Mouse (Mus musculus): Measurements from ENCODE around the gene Rbms3.

Rbms3 gene

DNA sequence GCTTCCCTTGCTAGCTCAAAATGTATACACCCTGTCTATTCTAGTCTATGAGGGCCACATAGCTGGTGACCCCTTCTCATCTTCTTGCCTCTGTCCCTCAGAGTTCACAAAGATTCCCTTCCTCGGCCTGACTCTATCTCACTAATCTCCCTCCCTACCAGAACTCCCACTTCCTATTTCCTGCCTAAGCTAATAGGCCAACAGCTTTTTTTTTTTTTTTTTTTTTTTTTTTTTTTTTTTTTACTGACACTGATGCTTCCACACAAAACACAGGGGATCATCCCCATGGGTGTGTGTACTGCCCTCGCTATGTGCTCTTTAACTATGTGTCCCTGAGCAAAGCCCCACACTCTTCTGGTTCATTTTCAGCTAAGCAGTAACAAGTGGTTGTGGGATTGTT lies 1060.0 kb downstream of the Rbms3 start:
- DNase-seq, result no peak

DNA sequence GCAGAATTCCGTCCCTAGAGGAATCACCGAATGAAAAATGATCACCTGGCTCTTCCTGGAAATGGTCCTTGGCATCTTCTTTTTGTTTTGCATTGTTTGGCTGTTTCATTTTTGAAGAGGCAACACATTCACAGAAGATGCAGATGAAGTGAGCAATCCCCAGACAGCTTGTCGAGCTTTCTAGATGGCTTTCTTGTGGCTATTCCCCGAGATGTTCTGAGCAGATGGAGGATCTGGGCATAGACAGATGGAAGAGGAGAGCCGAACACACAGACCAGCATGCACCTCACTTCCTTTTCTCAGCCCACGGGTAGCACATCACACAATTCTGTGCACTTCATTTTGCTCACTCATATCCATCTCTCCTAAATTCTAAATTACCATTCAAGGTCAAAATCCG lies 1063.0 kb downstream of the Rbms3 start:
- no peak for DNase-seq

DNA sequence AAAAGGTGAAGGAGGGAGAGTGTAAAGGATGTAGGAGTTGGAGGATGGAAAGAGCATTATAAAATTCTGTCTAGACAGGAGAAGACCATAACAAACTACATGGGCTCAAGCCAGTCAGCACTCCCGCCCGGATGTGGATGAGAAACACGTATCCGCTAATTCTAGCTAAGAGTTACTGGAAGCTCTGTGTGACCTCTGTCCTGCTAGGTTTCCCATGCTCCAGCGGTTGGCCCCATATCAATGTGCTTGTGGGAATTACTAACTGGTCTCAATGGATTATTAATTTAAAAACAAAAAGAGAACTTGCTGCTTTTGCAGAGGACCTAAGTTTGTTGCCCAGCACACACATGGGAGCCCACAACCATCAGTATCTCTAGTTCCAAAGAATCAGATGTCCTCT lies 1071.9 kb downstream of the Rbms3 start:
- no peak for DNase-seq

DNA sequence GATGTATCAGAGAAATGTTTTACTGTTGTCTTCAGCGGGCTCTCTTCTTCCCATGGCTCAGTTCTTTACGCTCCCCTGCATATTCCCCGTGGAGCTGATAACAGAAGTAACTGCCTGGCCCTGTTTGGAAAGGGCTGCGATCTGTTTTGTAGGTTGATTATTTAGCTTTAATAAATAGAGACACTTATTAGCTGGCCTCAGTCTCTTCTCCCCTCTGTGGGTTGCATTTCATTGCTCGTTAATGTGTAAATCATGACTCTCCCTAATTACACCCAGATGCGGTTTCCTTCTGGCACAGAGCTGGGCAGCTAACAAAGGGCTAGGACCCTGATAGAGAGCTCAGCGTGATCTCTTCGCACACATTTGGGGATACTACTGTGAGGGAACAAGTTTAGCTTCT lies 1073.1 kb downstream of the Rbms3 start:
- DNase-seq, result no peak

DNA sequence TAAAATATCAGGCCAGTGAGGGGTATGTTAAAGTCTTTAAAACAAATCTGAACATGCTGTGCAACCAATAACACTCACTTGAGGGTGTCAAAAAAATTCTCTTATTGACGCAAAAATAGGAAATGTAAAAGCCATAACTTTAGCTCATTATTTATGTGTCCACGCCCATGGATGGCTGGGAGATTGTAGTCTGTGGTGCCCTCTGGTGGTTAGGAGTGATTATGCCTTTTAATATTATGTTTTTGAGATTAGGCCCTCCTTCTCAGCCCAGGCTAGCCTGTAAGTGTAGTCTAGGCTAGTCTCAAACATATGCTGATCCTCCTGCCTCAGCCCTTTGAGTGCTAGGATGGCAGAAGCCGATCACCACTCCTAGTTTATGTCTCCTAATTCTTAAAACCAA lies 1076.5 kb downstream of the Rbms3 start:
- peak in 1 of 2 experiments; percentile 18 for DNase-seq

DNA sequence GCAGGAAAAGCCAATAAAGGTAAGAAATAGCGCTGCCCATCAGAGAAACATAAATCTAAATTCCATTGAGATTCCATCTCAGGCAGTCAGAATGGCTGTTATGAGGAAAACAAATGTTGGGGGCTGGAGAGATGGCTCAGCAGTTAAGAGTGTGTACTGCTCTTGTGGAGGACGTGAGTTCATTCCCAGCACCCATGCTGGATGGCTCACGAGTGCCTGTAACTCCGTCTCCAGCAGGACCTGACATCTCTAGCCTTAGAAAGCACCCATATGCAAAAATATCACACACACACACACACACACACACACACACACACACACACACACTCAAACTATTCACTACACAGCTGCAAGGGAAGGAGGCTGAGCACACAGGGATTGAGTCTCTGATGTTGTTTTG lies 1083.6 kb downstream of the Rbms3 start:
- no peak for DNase-seq

DNA sequence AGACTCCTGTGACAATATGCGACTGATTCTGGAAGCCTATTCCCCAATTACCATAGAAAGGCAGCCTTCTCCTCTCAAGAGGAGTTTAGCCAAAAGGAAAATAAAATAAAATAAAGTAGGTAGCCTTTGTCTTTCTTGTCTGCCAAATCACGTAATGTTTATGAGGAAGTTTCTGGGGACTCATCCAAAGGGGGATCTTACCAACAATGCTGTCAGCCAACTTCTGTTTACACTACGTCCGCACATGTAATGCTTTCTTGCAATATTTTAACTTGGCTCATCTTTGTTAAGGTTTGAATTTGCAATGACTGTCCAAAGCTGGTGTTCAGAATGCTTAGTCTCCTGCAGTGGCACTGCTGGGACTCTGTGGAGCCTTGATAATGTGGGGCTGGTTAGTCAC lies 1086.9 kb downstream of the Rbms3 start:
- no peak for DNase-seq

DNA sequence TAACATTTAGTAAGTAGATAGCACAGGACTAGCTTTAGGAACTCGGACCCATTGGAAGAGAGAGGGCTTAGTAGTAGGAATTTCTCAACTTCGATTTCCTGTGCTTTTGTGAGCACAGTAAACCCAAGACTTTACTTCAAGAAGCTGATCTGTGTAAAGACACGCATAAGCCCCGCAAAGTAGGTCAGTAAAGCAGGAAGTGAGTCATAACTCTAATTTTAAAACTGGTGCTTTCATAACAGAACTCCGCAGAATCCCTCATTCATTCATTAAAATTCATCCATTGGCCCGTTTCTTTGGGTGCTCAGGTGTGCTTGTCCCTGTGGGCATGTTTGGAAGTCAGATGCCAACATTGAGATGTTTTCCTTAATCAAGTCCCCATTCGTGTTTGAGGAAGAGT lies 1087.7 kb downstream of the Rbms3 start:
- no peak for DNase-seq

DNA sequence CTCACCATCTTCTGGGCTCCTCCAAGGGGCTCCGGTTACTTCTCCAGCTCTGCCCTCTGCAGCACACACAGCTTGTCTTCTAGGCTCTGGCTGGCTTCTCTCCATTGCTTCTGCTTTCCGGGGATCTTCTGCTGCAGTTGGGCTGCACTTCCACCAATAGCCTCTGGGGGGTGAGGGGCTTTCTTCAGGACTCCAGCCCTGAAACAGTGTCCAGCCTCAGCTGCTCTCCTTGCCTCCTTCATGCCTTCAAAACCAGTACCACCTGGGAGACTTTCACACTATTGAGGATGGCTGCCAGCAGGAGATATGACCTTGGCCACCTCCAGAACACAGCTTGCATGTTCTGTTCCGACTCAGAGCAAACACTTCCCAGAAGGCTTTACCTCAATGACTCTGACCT lies 1094.0 kb downstream of the Rbms3 start:
- peak in 1 of 2 experiments; percentile 18 for DNase-seq

DNA sequence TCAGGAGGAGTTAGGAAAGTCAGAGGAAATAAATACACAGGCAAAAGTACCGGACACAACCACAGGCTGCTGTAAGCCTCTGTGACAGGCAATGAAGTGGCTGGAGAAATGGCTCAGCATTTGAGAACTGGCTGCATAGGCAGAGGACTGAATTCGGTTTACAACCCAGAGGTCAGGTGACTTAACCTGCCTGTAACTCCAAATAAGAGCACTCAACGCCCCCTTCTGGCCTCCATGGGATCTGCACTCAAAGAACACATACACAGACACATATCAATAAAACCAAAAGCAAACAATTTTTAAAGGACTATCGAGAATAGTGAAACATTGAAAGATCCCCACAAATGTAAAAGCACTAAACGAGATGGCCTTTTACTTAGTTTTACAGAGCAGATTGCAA lies 1096.3 kb downstream of the Rbms3 start:
- no peak for DNase-seq

DNA sequence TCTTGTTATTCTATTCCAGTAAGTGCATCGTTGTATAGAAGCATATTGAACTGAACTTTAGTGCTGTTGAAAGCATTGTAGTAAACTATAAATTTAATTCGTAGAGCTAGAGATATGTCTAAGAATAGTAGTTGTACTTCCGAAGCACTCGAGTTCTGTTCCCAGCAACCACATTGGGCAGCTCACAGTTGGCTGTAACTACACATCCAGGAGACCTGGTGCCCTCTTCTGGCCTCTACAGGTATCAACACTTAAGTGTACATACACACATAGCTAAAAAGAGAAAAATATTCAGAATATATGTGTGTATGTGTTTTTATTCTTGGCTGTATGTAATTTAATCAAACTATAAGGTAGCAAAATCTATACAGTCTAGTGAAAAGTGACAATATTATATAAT lies 1098.6 kb downstream of the Rbms3 start:
- DNase-seq, result no peak

DNA sequence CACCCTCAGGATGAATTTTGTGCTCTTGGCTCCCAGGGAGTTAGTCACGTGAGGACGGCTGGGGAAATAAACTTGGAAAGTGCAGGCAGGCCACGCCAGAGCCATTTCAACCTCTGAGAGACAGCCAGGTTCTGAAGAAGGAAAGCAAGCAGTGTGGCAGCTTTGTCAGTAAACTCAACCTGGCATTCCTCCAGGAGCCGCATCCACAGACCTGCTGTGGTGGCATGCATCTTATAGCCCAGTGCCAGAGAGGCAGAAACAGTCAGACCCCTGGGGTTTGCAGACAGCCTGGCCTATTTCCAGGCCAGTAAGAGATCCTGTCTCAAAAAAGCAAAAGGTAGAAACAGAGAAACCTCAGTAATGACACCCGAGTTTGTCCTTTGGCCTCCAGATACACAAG lies 1105.3 kb downstream of the Rbms3 start:
- no peak for DNase-seq
